Mouse (Mus musculus): ENCODE measurements around the gene Metap1.

DNA sequence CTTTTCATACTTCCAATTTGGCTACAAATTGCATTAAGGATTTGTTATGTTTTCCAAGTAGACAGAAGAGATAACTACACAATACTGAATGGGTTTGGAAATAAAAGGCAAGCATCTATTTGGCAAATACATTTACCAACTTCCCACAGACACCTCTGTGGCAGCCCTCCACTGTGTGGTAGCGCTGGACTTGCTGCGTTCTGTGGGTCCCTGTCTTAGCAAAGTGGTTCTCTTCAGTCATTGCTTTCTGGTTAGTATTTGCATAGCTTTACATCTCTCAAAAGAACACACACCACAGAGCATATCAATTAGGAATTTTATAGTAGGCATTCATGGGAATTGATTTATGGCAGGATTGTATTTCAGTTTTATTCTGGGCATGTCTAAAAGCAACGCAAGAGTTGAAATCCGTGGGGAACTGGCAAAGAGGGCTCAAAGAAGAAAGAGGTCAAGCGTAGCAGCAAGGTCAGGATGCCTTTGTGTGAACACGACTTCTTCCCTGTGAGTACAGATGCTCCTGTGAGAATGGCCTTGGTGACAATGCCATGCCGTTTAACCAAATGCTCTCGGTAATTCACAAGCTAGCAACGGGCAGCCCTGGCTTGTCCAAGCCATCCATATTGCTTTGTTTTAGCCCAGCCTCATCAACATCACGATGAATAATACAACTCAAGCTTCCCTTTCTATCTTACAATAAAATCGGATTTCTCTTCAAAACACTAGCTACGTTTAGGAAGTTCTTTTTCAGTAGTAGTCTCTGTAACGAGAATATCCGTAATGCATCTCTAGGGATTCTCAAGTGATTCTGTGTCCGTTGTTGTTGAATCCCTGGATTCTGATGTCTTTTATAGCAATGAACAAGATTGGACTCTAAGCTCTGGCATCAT lies 10.8 kb upstream of the Metap1 start:
- TF ChIP-seq CTCF (conservative IDR thresholded peaks at IDR 0.05; ENCODE audit: low read length) (no peak), POU5F1 (IDR thresholded peaks at IDR 0.05; ENCODE audit: borderline replicate concordance, low read length) (no peak), NANOG (IDR thresholded peaks at IDR 0.05; ENCODE audit: borderline replicate concordance, low read length) (no peak)

Data from E14TG2a.4 (cell line).